Mouse (Mus musculus) lung, embryonic 16.5 days (tissue): ENCODE measurements around the gene Rac3. TPM values are rescaled to one million over a fixed set of nuclear protein-coding genes. Genes with fewer than 3 reads are reported as not detected.

ENCODE experiments used
- ATAC-seq: fragments of 200-750 bp; cut with Nextera tagmentation; 2 replicates; pipeline ENCODE4 v1.8.0; 2017; ENCODE audit warnings: low read depth, mild to moderate bottlenecking, moderate library complexity
- H3K27ac ChIP-seq: fragments of 300-500 bp; sonication (generic); 2 replicates; pipeline ENCODE4 v1.5.1; 2014; ENCODE audit warnings: mild to moderate bottlenecking, control low read depth, low read length
- H3K27me3 ChIP-seq: fragments of 300-500 bp; sonication (generic); 2 replicates; pipeline ENCODE4 v1.6.1; 2014; ENCODE audit warnings: low read depth, low read length, mixed read lengths; ENCODE audit not compliant: control insufficient read depth, insufficient read depth
- H3K36me3 ChIP-seq: fragments of 300-500 bp; sonication (generic); 2 replicates; pipeline ENCODE4 v1.6.1; 2014; ENCODE audit warnings: low read length; ENCODE audit not compliant: control insufficient read depth, insufficient read depth
- H3K4me1 ChIP-seq: fragments of 300-500 bp; sonication (generic); replicated peaks from 2 replicates; pipeline ENCODE4 v1.6.1; 2014; ENCODE audit warnings: low read length, mixed read lengths; ENCODE audit not compliant: control insufficient read depth, insufficient read depth
- H3K4me2 ChIP-seq: fragments of 300-500 bp; sonication (generic); 2 replicates; pipeline ENCODE4 v1.6.1; 2014; ENCODE audit warnings: low read depth, low read length, control low read depth
- H3K4me3 ChIP-seq: fragments of 300-500 bp; sonication (generic); 2 replicates; pipeline ENCODE4 v1.5.1; 2014; ENCODE audit warnings: mild to moderate bottlenecking, low read length, control low read depth
- H3K9ac ChIP-seq: fragments of 300-500 bp; sonication (generic); 2 replicates; pipeline ENCODE4 v1.6.1; 2014; ENCODE audit warnings: low read length, control low read depth
- H3K9me3 ChIP-seq: fragments of 300-500 bp; sonication (generic); 2 replicates; pipeline ENCODE4 v1.6.1; 2016; ENCODE audit warnings: low read length; ENCODE audit not compliant: control insufficient read depth
- WGBS: fragments of 180-500 bp; shearing (Covaris S2); extraction: QIAGEN DNeasy Blood & Tissue Kit; methylation state at CpG from one replicate; pipeline ENCODE4 v1.1.7; 2014; 5-methylcytosine and 5-hydroxymethylcytosine counted together
- polyA plus RNA-seq: library from polyadenylated mRNA; unstranded; fragments of >200 nt; fragmentation: Nextera tagmentation; extraction: Ambion mirVana; gene quantifications from 2 replicates; pipeline ENCODE4 v1.2.1, GENCODE M21; 2015

The Rac3 gene
- polyA plus RNA-seq, 1 experiment from 2014 or later, result 54.2 TPM

DNA sequence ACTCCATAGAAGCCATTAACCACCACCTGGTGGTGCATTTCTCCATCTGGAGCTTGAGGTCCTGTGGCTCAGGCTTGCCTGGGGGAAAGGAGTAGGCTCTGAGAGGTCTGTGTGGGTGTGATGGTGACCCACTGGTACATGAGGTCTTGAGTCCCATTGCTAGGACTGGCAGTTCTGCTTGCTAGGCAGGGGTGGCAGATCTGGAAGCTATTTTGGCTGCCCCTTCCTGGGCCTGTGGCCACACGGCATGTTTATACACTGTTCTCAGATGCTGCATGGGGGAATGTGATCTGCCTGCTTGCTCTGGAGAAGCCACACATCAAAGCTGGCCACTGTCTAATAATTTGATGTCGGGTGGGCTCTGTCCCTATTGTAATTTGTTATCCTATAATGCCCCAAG lies 37.2 kb upstream of the Rac3 start:
- WGBS, result 80% methylated on average over 2 of the region's 2 CpGs
- peaks cover 20% of the 10 kb centered on the region for H3K36me3 ChIP-seq
- H3K4me3 ChIP-seq, result no peak overlapping the region
- H3K27ac ChIP-seq, result peak overlapping the region; percentile 61; the same call in 1 of the 2 replicates
- no peaks in the 10 kb centered on the region for H3K9me3 ChIP-seq
- H3K4me1 ChIP-seq, result peaks cover 21% of the 10 kb centered on the region
- H3K27me3 ChIP-seq, result no peaks in the 10 kb centered on the region
- H3K4me2 ChIP-seq, result no peak overlapping the region
- H3K9ac ChIP-seq, result no peak overlapping the region
- ATAC-seq, result no peak

DNA sequence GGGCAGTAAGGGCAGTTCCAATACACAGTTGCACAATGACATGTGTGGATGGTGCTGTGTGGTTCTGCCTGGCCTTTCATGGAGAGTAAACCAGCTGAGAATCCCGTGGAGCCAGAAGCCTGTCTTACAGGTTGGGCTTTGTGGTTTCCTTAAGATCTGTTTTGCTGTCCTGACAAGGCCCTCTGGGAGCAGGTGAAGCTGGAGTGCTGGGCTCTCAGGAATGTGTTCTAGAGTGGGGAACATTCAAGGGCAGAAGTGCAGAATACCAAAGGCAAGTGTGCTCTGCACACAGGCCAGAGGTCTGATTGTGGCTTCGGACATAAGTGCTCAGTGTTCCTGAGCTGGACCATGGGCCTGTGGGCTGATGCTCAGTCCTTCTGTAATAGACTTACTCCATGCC lies 36.6 kb upstream of the Rac3 start:
- ATAC-seq, result peak; percentile 52
- Histone ChIP-seq H3K4me3 (no peak overlapping the region), H3K27me3 (no peaks in the 10 kb centered on the region), H3K27ac (peak overlapping the region; percentile 61; the same call in 1 of the 2 replicates), H3K36me3 (peaks cover 24% of the 10 kb centered on the region), H3K4me2 (no peak overlapping the region), H3K4me1 (peaks cover 21% of the 10 kb centered on the region), H3K9ac (no peak overlapping the region), H3K9me3 (no peaks in the 10 kb centered on the region)
- 59% methylated on average over 2 of the region's 2 CpGs for WGBS

- H3K4me3 ChIP-seq, result no peak overlapping the region
- H3K27ac ChIP-seq, result peak overlapping the region; percentile 98
- no peaks in the 10 kb centered on the region for H3K9me3 ChIP-seq
- ATAC-seq, result peak; percentile 81
- peaks cover 21% of the 10 kb centered on the region for H3K4me1 ChIP-seq
- peak overlapping the region; percentile 3; the same call in 1 of the 2 replicates for H3K4me2 ChIP-seq
- no peaks in the 10 kb centered on the region for H3K27me3 ChIP-seq
- 49% methylated on average over 20 of the region's 20 CpGs for WGBS
- H3K36me3 ChIP-seq, result peaks cover 14% of the 10 kb centered on the region
- peak overlapping the region; percentile 46; the same call in 1 of the 2 replicates for H3K9ac ChIP-seq
Measured at GRCm38 (mm10) chr11:120686650-120687272, 34.5 kb upstream of the Rac3 start.

DNA sequence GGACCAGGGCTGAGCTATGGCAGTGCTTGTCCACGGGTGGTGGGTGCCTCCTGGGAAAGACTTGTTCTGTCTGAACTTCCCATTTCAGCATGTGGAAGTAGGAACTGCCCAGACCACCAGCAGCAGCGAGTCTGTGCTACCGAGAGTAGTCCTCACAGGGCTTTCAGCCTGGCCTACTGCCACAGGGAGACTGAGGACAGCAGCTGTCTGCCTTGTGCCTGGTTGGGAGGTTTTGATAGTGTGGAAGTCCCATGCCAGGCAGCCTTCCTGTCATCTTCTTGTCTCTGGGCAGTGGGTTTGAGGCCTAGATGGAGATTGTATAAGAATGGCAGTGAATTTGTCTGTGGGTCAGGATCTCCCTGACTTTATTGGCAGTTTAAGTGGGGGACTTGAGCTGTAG lies 31.9 kb upstream of the Rac3 start:
- Histone ChIP-seq H3K9ac (no peak overlapping the region), H3K4me3 (no peak overlapping the region), H3K4me1 (peaks cover 19% of the 10 kb centered on the region), H3K9me3 (no peaks in the 10 kb centered on the region), H3K27me3 (no peaks in the 10 kb centered on the region), H3K36me3 (peaks cover 11% of the 10 kb centered on the region), H3K4me2 (no peak overlapping the region), H3K27ac (no peak overlapping the region)
- ATAC-seq, result no peak
- WGBS, result 81% methylated on average over 3 of the region's 3 CpGs

DNA sequence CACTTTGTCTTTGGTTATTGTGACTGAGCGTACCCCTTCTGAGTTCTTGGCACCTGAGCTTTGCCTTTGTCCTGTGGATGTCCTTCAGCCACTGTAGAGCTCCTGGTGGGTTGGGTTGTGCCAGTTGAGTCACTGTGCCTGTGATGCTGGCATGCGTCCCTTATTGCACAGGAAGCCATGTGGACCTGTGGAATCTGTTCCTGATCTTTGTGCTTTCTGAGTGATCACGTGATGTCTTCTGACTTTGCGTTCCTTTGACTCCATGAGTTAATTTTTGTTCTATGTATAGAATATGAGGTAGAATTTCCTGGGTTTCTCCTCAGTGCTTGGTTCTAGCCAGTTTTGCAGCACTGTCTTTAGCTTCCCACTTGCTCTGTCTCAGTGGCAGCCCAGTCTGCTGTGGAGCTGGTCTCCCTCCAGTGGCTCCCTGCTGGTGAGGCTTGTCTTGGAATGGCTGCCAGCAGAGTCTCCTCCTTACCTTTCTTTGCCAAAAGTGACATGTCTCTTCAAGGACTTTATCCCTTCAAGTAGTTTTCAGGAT lies 28.7 kb upstream of the Rac3 start:
- WGBS, result 86% methylated on average over 4 of the region's 4 CpGs
- Histone ChIP-seq H3K4me1 (peaks cover 10% of the 10 kb centered on the region), H3K27ac (no peak overlapping the region), H3K36me3 (peaks cover 14% of the 10 kb centered on the region), H3K9ac (no peak overlapping the region), H3K4me3 (no peak overlapping the region), H3K27me3 (no peaks in the 10 kb centered on the region), H3K9me3 (no peaks in the 10 kb centered on the region), H3K4me2 (no peak overlapping the region)
- ATAC-seq, result no peak

DNA sequence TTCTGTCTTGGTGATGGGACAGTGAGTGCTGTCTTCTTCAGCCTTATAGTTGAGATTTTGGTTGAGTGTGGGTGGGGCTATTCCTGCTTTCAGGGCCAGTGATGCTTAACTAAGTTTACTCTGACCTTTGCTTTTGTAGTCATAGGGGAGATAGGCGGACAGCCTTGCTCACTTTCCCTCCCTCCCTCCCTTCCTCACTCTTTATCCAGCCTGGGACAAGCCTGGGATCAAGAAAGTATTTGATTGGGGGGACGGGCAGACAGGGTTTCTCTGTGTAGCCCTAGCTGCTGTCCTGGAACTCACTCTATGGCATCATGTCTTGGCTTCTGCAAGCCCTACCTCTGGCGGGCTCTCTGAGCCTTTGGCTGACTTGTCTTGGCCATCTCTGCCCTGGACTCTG lies 27.8 kb upstream of the Rac3 start:
- Histone ChIP-seq H3K9ac (no peak overlapping the region), H3K27ac (no peak overlapping the region), H3K36me3 (peaks cover 13% of the 10 kb centered on the region), H3K4me3 (no peak overlapping the region), H3K27me3 (no peaks in the 10 kb centered on the region), H3K4me1 (peaks cover 7% of the 10 kb centered on the region), H3K4me2 (no peak overlapping the region), H3K9me3 (no peaks in the 10 kb centered on the region)
- no peak for ATAC-seq
- WGBS, result 76% methylated on average over 3 of the region's 3 CpGs

- Histone ChIP-seq H3K9ac (no peak overlapping the region), H3K27me3 (no peaks in the 10 kb centered on the region), H3K4me2 (no peak overlapping the region), H3K4me3 (no peak overlapping the region), H3K27ac (peak overlapping the region; percentile 28), H3K9me3 (no peaks in the 10 kb centered on the region), H3K4me1 (peaks cover 7% of the 10 kb centered on the region), H3K36me3 (peaks cover 4% of the 10 kb centered on the region; the same call in 1 of the 2 replicates)
- ATAC-seq, result peak; percentile 83
- 21% methylated on average over 4 of the region's 4 CpGs for WGBS
Measured at GRCm38 (mm10) chr11:120695184-120695583, 26.1 kb upstream of the Rac3 start.

DNA sequence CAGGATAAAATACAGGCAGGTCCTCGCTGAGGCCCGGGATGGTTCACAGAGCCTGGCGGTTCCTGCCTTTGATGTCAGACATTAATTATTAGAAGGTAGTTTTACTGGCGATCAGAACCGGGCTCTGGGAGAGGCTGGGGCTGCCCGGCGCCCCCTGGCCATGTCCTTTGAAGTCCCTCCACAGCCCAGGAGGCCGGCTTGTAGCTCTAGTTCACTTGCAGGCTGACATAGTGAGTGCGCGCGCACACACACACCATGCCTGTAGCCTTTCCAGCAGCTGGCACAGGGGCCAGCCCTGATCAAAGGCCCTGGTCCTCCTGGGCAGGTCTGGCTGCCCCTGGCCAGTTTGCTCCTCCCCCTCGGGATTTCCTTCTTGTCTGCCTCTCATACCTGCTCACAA lies 25.6 kb upstream of the Rac3 start:
- whole genome bisulfite sequencing, result 36% methylated on average over 12 of the region's 12 CpGs
- Histone ChIP-seq H3K27me3 (no peaks in the 10 kb centered on the region), H3K4me3 (no peak overlapping the region), H3K4me1 (peaks cover 7% of the 10 kb centered on the region), H3K9me3 (no peaks in the 10 kb centered on the region), H3K36me3 (peaks cover 4% of the 10 kb centered on the region; the same call in 1 of the 2 replicates), H3K9ac (no peak overlapping the region), H3K27ac (peak overlapping the region; percentile 34), H3K4me2 (no peak overlapping the region)
- peak; percentile 17; the same call in 1 of the 2 replicates for ATAC-seq

GRCm38 (mm10) chr11:120696568-120696967 lies 24.7 kb upstream of the Rac3 start:
- no peak overlapping the region for H3K9ac ChIP-seq
- no peak overlapping the region for H3K4me2 ChIP-seq
- WGBS, result 82% methylated on average over 6 of the region's 6 CpGs
- H3K27me3 ChIP-seq, result no peaks in the 10 kb centered on the region
- H3K27ac ChIP-seq, result no peak overlapping the region
- H3K4me3 ChIP-seq, result no peak overlapping the region
- H3K36me3 ChIP-seq, result peaks cover 6% of the 10 kb centered on the region; the same call in 1 of the 2 replicates
- peaks cover 7% of the 10 kb centered on the region for H3K4me1 ChIP-seq
- H3K9me3 ChIP-seq, result no peaks in the 10 kb centered on the region
- no peak for ATAC-seq
